Mouse (Mus musculus) heart, postnatal 0 days (tissue): ENCODE data around the gene Sumo2. TPM values are rescaled to one million over a fixed set of nuclear protein-coding genes. Genes with fewer than 3 reads are reported as not detected.
"Not testable (repeated sequence)": the region's sequence is repeated elsewhere in the genome, so short reads cannot be mapped to it uniquely, and the experiment has no call there.

Experiments
- ATAC-seq: fragments of 200-750 bp; cut with Nextera tagmentation; 2 replicates; pipeline ENCODE4 v1.8.0; 2017; ENCODE audit warnings: low read depth, moderate number of reproducible peaks, moderate library complexity; ENCODE audit not compliant: insufficient read depth
- DNase-seq: peaks from one replicate; pipeline ENCODE4 v3.0.0-alpha.2; 2016; ENCODE audit warnings: low spot score
- H3K27ac ChIP-seq: fragments of 300-500 bp; sonication (generic); 2 replicates; pipeline ENCODE4 v1.5.1; 2014; ENCODE audit warnings: low read depth, mild to moderate bottlenecking
- H3K27me3 ChIP-seq: fragments of 300-500 bp; sonication (generic); 2 replicates; pipeline ENCODE4 v1.6.1; 2014; ENCODE audit warnings: low read length, mixed read lengths; ENCODE audit not compliant: control insufficient read depth, insufficient read depth
- H3K36me3 ChIP-seq: fragments of 300-500 bp; sonication (generic); replicated peaks from 2 replicates; pipeline ENCODE4 v1.6.1; 2014; ENCODE audit warnings: low read length, mixed read lengths; ENCODE audit not compliant: control insufficient read depth, insufficient read depth
- H3K4me1 ChIP-seq: fragments of 300-500 bp; sonication (generic); 2 replicates; pipeline ENCODE4 v1.6.1; 2014; ENCODE audit warnings: antibody characterized with exemption; ENCODE audit not compliant: control insufficient read depth, insufficient read depth
- H3K4me2 ChIP-seq: fragments of 300-500 bp; sonication (generic); 2 replicates; pipeline ENCODE4 v1.6.1; 2014; ENCODE audit warnings: low read depth, mild to moderate bottlenecking, low read length, moderate library complexity
- H3K4me3 ChIP-seq: fragments of 300-500 bp; sonication (generic); 2 replicates; pipeline ENCODE4 v1.5.1; 2014; ENCODE audit warnings: low read depth, low read length
- H3K9ac ChIP-seq: fragments of 300-500 bp; sonication (generic); replicated peaks from 2 replicates; pipeline ENCODE4 v1.6.1; 2014; ENCODE audit warnings: low read depth, low read length, mixed read lengths
- H3K9me3 ChIP-seq: fragments of 300-500 bp; sonication (generic); replicated peaks from 2 replicates; pipeline ENCODE4 v1.6.1; 2016; ENCODE audit warnings: low read length; ENCODE audit not compliant: control insufficient read depth
- CTCF ChIP-seq: IDR thresholded peaks from 2 replicates; pipeline ENCODE4 v1.5.1; 2016; ENCODE audit warnings: antibody characterized with exemption, control low read depth, low read depth
- EP300 ChIP-seq: IDR thresholded peaks from 2 replicates; pipeline ENCODE4 v1.6.1; 2016; ENCODE audit warnings: antibody characterized with exemption, low read depth
- WGBS: fragments of 180-500 bp; shearing (Covaris S2); extraction: QIAGEN DNeasy Blood & Tissue Kit; methylation state at CpG from one replicate; pipeline ENCODE4 v1.1.7; 2014; 5-methylcytosine and 5-hydroxymethylcytosine counted together
- polyA plus RNA-seq: library from polyadenylated mRNA; unstranded; fragments of >200 nt; fragmentation: Nextera tagmentation; extraction: Ambion mirVana; gene quantifications from 2 replicates; pipeline ENCODE4 v1.2.1, GENCODE M21; 2015
- total RNA-seq: library from RNA; depleted of rRNA; stranded (reverse); fragments of >200 nt; gene quantifications from 2 replicates; pipeline ENCODE4 v1.2.3, GENCODE M21; 2014; ENCODE audit warnings: low replicate concordance

Gene Sumo2
- total and polyA plus RNA-seq, 2 experiments from 2014 or later = 320 to 549 TPM

DNA sequence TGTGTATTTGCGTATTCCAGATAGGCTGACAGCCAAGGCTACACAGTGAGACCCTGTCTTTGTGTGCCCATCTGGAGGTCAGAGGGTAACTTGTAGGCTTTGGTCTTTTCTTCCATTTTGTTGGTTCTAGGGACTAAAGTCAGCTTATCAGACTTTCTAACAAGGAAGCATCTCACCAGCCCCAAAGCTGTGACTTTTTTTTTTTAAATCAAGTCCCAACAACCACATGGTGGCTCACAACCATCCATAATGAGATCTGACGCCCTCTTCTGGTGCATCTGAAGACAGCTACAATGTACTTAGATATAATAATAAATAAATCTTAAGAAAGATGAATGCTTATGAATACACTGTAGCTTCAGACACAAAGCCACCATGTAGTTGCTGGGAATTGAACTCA is 2.0 kb upstream of the Sumo2 start:
- H3K4me3 ChIP-seq = no peak overlapping the region
- H3K9ac ChIP-seq = no peak overlapping the region
- peaks cover 7% of the 10 kb centered on the region for H3K4me1 ChIP-seq
- peaks cover 6% of the 10 kb centered on the region for H3K36me3 ChIP-seq
- 61% methylated on average over 2 of the region's 2 CpGs for WGBS
- DNase-seq (no peak), ATAC-seq (no peak)
- no peak for TF ChIP-seq CTCF
- TF ChIP-seq EP300 = no peak
- no peaks in the 10 kb centered on the region for H3K27me3 ChIP-seq
- no peak overlapping the region for H3K27ac ChIP-seq
- H3K4me2 ChIP-seq = no peak overlapping the region
- no peaks in the 10 kb centered on the region for H3K9me3 ChIP-seq

DNA sequence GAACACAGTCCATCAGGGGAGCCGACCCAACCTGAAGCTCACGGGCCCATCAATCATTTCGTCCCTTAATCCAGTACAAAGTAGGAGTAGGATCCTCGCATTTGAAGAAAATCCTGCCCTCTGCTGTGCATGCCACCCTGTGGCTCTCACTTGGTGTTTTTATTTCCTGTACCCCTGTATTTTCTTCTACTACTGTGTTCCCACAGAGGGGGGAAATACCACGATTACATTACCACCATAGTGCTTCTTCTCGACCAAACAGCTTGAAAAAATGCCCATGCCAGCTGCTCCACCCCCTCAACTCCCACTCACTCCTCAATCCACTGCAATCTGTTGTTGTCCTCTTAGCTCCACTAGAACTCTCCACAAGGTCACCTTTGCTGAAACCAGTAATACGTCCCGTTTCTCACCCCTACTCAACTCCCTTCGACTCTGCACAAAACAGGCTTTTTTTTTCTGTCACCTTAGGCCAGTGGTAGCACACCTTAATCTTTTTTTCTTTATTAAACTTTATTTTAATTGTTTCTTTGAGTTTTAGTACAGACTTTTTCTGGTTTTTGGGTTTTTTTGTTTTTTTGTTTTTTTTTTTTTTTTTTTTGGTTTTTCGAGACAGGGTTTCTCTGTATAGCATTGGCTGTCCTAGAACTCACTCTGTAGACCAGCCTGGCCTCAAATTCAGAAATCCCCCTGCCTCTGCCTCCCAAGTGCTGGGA is 936 bp upstream of the Sumo2 start:
- Histone ChIP-seq H3K9me3 (no peaks in the 10 kb centered on the region), H3K27ac (peak overlapping the region; percentile 100), H3K27me3 (no peaks in the 10 kb centered on the region), H3K4me1 (peaks cover 7% of the 10 kb centered on the region), H3K4me3 (peak overlapping the region; percentile 99; the same call in 1 of the 2 replicates), H3K4me2 (peak overlapping the region; percentile 47; the same call in 1 of the 2 replicates), H3K9ac (no peak overlapping the region), H3K36me3 (peaks cover 17% of the 10 kb centered on the region)
- ATAC-seq = no peak
- TF ChIP-seq CTCF (no peak), EP300 (no peak)
- WGBS = 80% methylated on average over 10 of the region's 10 CpGs
- DNase-seq = no peak

DNA sequence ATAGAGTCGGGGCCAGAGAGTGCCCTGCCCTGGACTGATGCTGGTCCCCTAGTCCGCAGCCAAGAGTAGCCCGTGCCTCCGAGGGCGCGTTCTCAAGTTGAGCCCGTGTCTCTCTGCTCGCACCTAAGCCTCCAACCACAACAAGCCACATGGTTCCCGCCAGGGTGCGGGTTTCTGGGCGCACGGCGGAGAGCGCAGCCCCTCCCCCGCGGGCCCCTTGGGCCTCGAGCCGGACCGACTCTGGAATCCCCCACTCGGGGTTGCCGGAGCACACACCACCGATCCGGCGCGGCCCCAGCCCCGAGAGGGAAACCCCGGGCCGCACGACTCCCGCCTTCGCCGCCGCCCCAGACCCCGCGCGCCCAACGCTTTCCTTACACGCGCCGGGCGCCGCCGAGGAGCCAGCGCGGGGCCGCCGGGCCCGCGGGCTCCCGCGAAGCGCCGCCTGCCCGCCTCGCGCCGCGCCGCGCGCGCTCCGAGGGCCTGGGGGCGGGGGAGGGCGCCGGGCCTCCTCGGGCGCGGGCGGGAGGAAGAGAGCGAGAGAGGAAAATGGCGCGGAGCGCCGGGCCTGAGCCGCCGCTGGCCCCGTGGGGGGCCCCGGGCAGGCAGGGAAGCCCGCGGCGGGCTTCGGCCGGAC is 557 bp downstream of the Sumo2 start:
- H3K4me2 ChIP-seq = peak overlapping the region; percentile 85
- DNase-seq (peak; percentile 60), ATAC-seq (peak; percentile 78)
- peaks cover 28% of the 10 kb centered on the region for H3K36me3 ChIP-seq
- peaks cover 7% of the 10 kb centered on the region for H3K4me1 ChIP-seq
- H3K4me3 ChIP-seq = peak overlapping the region; percentile 99
- H3K27ac ChIP-seq = peak overlapping the region; percentile 100
- peak overlapping the region; percentile 98 for H3K9ac ChIP-seq
- no peaks in the 10 kb centered on the region for H3K27me3 ChIP-seq
- WGBS = under 1% methylated on average over 70 of the region's 84 CpGs
- TF ChIP-seq EP300 = no peak
- no peak for TF ChIP-seq CTCF
- H3K9me3 ChIP-seq = no peaks in the 10 kb centered on the region

- peak overlapping the region; percentile 99 for H3K4me3 ChIP-seq
- H3K9ac ChIP-seq = peak overlapping the region; percentile 98
- peak overlapping the region; percentile 85 for H3K4me2 ChIP-seq
- H3K27me3 ChIP-seq = no peaks in the 10 kb centered on the region
- H3K9me3 ChIP-seq = no peaks in the 10 kb centered on the region
- peaks cover 32% of the 10 kb centered on the region for H3K36me3 ChIP-seq
- 3% methylated on average over 11 of the region's 11 CpGs for WGBS
- no peak for DNase-seq
- no peak for TF ChIP-seq CTCF
- TF ChIP-seq EP300 = no peak
- H3K4me1 ChIP-seq = peaks cover 7% of the 10 kb centered on the region
- peak overlapping the region; percentile 100 for H3K27ac ChIP-seq
- ATAC-seq = no peak
Measured at GRCm38 (mm10) chr11:115534759-115535371, 1.2 kb downstream of the Sumo2 start.

DNA sequence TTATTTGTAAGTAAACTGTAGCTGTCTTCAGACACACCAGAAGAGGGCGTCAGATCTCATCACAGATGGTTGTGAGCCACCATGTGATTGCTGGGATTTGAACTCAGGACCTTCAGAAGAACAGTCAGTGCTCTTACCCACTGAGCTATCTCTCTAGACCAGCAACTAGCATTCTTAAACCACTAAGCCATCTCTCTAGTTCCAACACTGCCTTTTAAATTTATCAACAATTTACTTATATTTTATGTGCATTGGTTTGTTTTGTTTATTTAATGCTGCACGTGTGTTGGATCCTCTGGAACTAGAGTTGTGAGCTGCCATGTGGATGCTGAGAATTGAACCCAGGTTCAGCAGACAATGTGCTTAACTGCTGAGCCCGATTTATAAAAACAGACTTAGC is 9.6 kb downstream of the Sumo2 start:
- H3K4me1 ChIP-seq, H3K9ac ChIP-seq, H3K27ac ChIP-seq, H3K4me3 ChIP-seq, H3K9me3 ChIP-seq, H3K27me3 ChIP-seq, H3K4me2 ChIP-seq, ATAC-seq, DNase-seq: not testable (repeated sequence)
- 87% methylated on average over 3 of the region's 3 CpGs for WGBS
- H3K36me3 ChIP-seq = peaks cover 76% of the 10 kb centered on the region
